Mouse (Mus musculus) G1E (cell line): ENCODE results near the gene Srd5a3.

Experiments
- CTCF ChIP-seq: IDR thresholded peaks from 2 replicates; pipeline ENCODE4 v1.5.1; 2012; ENCODE audit warnings: low read depth, low read length, inconsistent platforms, mixed read lengths
- GATA1 ChIP-seq: IDR thresholded peaks from 2 replicates; pipeline ENCODE4 v1.6.1; 2012; ENCODE audit warnings: borderline replicate concordance, low read length, inconsistent platforms, mixed read lengths
- TAL1 ChIP-seq: conservative IDR thresholded peaks from 2 replicates; pipeline ENCODE4 v1.6.1; 2012; ENCODE audit warnings: low read depth, low read length, inconsistent platforms, mixed read lengths

DNA sequence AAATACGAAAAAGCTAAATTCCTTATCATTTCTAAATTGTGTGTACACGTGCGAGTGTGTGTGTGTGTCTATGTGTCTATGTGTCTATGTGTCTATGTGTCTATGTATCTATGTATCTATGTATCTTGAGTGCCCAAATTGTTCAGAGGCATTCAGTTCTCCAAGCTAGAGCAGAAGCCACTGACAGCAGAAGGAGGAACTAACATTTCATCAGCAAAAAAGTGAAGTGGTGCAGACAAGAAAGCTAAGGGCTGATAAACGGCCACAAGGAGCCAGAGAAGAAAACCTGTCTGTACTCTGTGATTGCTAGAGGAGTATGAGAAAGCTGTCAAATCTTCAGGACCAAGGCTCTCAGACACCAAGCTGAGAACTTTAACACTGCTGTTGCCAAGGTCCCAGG is 8.1 kb upstream of the Srd5a3 start:
- TF ChIP-seq TAL1: no peak
- no peak for TF ChIP-seq CTCF
- no peak for TF ChIP-seq GATA1
